Mouse (Mus musculus) liver, embryonic 11.5 days (tissue): ENCODE measurements around the gene I0C0044D17Rik. TPM values are rescaled to one million over a fixed set of nuclear protein-coding genes. Genes with fewer than 3 reads are reported as not detected.

ENCODE experiments used
- ATAC-seq: fragments of 200-750 bp; cut with Nextera tagmentation; replicated peaks from 2 replicates; pipeline ENCODE4 v1.8.0; 2017; ENCODE audit warnings: moderate number of reproducible peaks, mild to moderate bottlenecking, moderate TSS enrichment, moderate library complexity; ENCODE audit not compliant: low FRiP score
- DNase-seq: peaks from one replicate; pipeline ENCODE4 v3.0.0-alpha.2; 2017; ENCODE audit warnings: low spot score
- H3K27ac ChIP-seq: fragments of 300-500 bp; sonication (generic); 2 replicates; pipeline ENCODE4 v1.5.1; 2014; ENCODE audit warnings: mild to moderate bottlenecking, low read depth, low read length, control low read depth
- H3K27me3 ChIP-seq: fragments of 300-500 bp; sonication (generic); replicated peaks from 2 replicates; pipeline ENCODE4 v1.6.1; 2014; ENCODE audit warnings: low read length, mixed read lengths; ENCODE audit not compliant: control insufficient read depth, insufficient read depth
- H3K36me3 ChIP-seq: fragments of 300-500 bp; sonication (generic); 2 replicates; pipeline ENCODE4 v1.6.1; 2014; ENCODE audit warnings: mild to moderate bottlenecking, low read length, moderate library complexity, mixed read lengths; ENCODE audit not compliant: control insufficient read depth, insufficient read depth
- H3K4me1 ChIP-seq: fragments of 300-500 bp; sonication (generic); replicated peaks from 2 replicates; pipeline ENCODE4 v1.6.1; 2014; ENCODE audit warnings: low read length, mixed read lengths; ENCODE audit not compliant: control insufficient read depth, insufficient read depth
- H3K4me2 ChIP-seq: fragments of 300-500 bp; sonication (generic); 2 replicates; pipeline ENCODE4 v1.6.1; 2014; ENCODE audit warnings: mild to moderate bottlenecking, control low read depth, moderate library complexity
- H3K4me3 ChIP-seq: fragments of 300-500 bp; sonication (generic); 2 replicates; pipeline ENCODE4 v1.5.1; 2014; ENCODE audit warnings: low read depth, low read length, control low read depth
- H3K9ac ChIP-seq: fragments of 300-500 bp; sonication (generic); 2 replicates; pipeline ENCODE4 v1.6.1; 2014; ENCODE audit warnings: low read depth, low read length, control low read depth
- H3K9me3 ChIP-seq: fragments of 300-500 bp; sonication (generic); 2 replicates; pipeline ENCODE4 v1.6.1; 2016; ENCODE audit warnings: low read length, inconsistent platforms, mixed read lengths; ENCODE audit not compliant: control insufficient read depth
- WGBS: fragments of 180-500 bp; shearing (Covaris S2); extraction: QIAGEN DNeasy Blood & Tissue Kit; methylation state at CpG from one replicate; pipeline ENCODE4 v1.1.7; 2014; 5-methylcytosine and 5-hydroxymethylcytosine counted together
- polyA plus RNA-seq: library from polyadenylated mRNA; unstranded; fragments of >200 nt; fragmentation: Nextera tagmentation; extraction: Ambion mirVana; gene quantifications from 2 replicates; pipeline ENCODE4 v1.2.1, GENCODE M21; 2014

I0C0044D17Rik gene
- polyA plus RNA-seq, 1 experiment from 2014 or later, result not detected

DNA sequence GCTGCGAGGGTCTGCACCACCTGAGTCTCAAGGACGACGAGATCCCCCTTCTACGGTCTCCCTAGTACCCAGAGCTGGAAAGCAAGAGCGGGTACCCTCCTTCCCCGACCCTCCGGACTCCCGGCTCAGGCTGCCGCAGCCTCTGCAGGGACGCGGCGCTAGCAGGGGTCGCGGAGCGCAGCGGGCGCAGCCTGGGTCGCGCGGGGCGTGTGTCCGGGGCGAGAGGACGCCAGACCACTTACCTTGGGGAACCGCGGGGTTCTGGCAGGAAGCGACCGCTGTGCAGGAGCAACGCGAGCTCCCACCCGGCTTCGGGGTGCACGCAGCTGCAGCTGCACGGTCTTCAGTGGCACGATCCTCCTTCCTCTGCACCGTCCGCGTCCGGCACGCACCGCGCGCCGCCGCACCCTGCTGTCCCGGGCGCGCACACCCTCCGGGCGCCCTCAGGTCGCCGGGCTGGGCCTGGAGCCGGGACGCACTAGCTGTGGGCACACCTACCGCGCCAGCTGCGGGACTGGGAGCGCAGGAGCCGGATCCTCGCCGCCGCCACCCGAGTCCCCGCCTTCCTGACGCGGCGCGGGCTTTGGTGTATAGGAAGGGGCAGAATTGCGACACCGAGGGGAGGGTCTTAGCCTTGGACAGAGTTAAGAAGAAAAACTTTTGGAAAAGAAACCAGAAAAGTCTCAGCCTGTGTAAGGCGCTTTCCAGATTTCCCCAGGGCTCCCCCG is 6.3 kb downstream of the I0C0044D17Rik start, which contains the start of gene Kank4:
Gene Kank4 (minus strand): TSS at position 354 of the 728 bp plus-strand sequence.
- DNase-seq (peak; percentile 41), ATAC-seq (0 out of 2 replicates have a peak, but pooled peaks have one; percentile 31)
- H3K9me3 ChIP-seq, result no peaks in the 10 kb centered on the region
- H3K4me3 ChIP-seq, result peak within 1 kb of the TSS; percentile 53
- H3K36me3 ChIP-seq, result no peaks in the 10 kb centered on the region
- under 1% methylated on average over 62 of the region's 72 CpGs for WGBS
- peaks cover 39% of the 10 kb centered on the region for H3K27me3 ChIP-seq
- H3K4me2 ChIP-seq, result peak within 1 kb of the TSS; percentile 71
- no peak within 1 kb of the TSS for H3K27ac ChIP-seq
- H3K9ac ChIP-seq, result no peak within 1 kb of the TSS
- H3K4me1 ChIP-seq, result no peaks in the 10 kb centered on the region

DNA sequence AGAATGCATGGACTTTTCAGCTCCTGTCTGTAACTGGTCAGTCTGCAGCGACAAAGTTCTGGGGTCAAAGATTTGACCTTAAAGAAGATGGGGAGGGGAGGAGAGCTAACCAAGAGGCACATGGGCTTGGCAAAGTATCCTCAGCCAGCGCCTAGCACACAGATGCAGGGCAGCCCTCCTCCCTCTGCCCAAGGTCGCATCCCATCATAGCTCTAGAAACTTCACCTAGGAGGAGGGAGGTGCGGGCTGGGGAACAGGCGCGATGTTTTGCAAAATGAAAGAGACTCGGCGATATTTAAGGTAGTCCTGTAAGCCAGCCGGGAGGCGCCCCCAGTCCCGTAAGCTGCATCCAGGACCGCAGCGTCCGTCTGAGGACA is 6.8 kb downstream of the I0C0044D17Rik start:
- no peaks in the 10 kb centered on the region for H3K9me3 ChIP-seq
- ATAC-seq, result no peak
- peak overlapping the region; percentile 71 for H3K4me2 ChIP-seq
- H3K4me1 ChIP-seq, result no peaks in the 10 kb centered on the region
- DNase-seq, result peak; percentile 38
- H3K4me3 ChIP-seq, result peak overlapping the region; percentile 53
- no peaks in the 10 kb centered on the region for H3K36me3 ChIP-seq
- 5% methylated on average over 14 of the region's 14 CpGs for WGBS
- H3K27ac ChIP-seq, result no peak overlapping the region
- H3K9ac ChIP-seq, result no peak overlapping the region
- peaks cover 39% of the 10 kb centered on the region for H3K27me3 ChIP-seq

GRCm38 (mm10) chr4:98806306-98806705 is 17.3 kb downstream of the I0C0044D17Rik start:
- Histone ChIP-seq H3K9ac (no peak overlapping the region), H3K4me2 (no peak overlapping the region), H3K4me3 (no peak overlapping the region), H3K9me3 (no peaks in the 10 kb centered on the region), H3K27me3 (no peaks in the 10 kb centered on the region), H3K4me1 (no peaks in the 10 kb centered on the region), H3K36me3 (no peaks in the 10 kb centered on the region), H3K27ac (no peak overlapping the region)
- 81% methylated on average over 9 of the region's 9 CpGs for WGBS
- ATAC-seq (no peak), DNase-seq (no peak)

- H3K9me3 ChIP-seq, result no peaks in the 10 kb centered on the region
- 61% methylated on average over 12 of the region's 12 CpGs for WGBS
- H3K9ac ChIP-seq, result no peak overlapping the region
- H3K4me1 ChIP-seq, result no peaks in the 10 kb centered on the region
- no peaks in the 10 kb centered on the region for H3K27me3 ChIP-seq
- DNase-seq (no peak), ATAC-seq (no peak)
- no peak overlapping the region for H3K4me3 ChIP-seq
- no peak overlapping the region for H3K4me2 ChIP-seq
- no peak overlapping the region for H3K27ac ChIP-seq
- no peaks in the 10 kb centered on the region for H3K36me3 ChIP-seq
Observed at GRCm38 (mm10) chr4:98805291-98806048, 18.2 kb downstream of the I0C0044D17Rik start.

DNA sequence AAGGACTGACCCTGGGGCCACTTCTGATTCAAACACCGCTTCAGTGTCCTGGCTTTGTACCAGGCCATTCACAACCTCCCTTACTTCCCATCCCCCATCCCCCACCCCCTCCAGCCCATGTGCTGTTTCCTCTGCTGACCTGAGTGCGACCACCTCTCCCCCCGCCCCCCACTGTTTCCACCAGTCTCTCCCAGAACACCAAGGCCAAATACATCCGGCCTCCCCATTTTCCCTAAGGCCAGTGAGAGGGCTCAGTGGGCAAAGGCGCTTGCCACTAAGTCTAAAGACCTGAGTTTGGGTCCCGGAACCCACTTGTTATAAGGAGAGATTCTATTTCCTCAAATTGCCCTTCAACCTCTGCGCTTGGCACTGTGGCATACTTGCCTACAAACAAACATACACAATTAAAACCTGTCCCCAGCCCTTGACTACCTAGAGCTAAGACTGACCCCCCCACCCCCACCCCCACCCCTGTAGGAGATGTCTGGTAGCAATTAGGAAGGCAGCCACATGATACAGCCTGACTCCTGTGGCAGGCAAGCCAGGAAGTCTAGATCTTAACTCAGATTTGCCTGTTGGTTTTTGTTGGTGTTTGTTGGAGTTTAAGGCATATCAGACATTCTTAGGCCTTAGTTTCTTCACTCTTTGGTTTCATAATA is 19.0 kb downstream of the I0C0044D17Rik start:
- WGBS, result 64% methylated on average over 7 of the region's 7 CpGs
- no peak overlapping the region for H3K4me3 ChIP-seq
- H3K9ac ChIP-seq, result no peak overlapping the region
- ATAC-seq, result no peak
- no peak overlapping the region for H3K27ac ChIP-seq
- no peaks in the 10 kb centered on the region for H3K9me3 ChIP-seq
- H3K4me2 ChIP-seq, result no peak overlapping the region
- no peaks in the 10 kb centered on the region for H3K36me3 ChIP-seq
- no peak for DNase-seq
- H3K27me3 ChIP-seq, result no peaks in the 10 kb centered on the region
- no peaks in the 10 kb centered on the region for H3K4me1 ChIP-seq

- 86% methylated on average over 11 of the region's 11 CpGs for WGBS
- Histone ChIP-seq H3K36me3 (no peaks in the 10 kb centered on the region), H3K4me3 (no peak overlapping the region), H3K27ac (no peak overlapping the region), H3K9ac (no peak overlapping the region), H3K9me3 (no peaks in the 10 kb centered on the region), H3K4me1 (no peaks in the 10 kb centered on the region), H3K4me2 (no peak overlapping the region), H3K27me3 (no peaks in the 10 kb centered on the region)
- DNase-seq, result no peak
- no peak for ATAC-seq
Observed at GRCm38 (mm10) chr4:98801775-98802174, 21.9 kb downstream of the I0C0044D17Rik start.

DNA sequence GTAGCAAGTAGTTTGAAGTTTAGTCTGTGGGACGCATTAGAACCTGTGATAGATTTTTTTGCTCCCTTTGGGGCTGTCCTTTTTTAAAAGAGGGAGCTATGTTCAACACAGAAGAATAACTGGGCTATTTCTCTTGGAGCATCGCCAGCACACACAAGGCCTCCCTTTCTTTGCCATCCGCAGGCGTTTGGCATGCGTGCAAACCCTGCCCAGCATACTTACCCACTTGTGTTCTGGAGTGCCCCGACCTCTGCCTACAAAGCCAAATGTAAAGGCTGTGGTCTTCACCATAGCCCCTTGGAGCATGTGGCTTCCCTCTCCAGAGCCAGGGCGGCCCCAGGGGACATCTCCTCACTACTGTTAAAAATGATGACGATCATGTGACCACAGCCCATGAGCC is 22.8 kb downstream of the I0C0044D17Rik start:
- no peak for DNase-seq
- no peak overlapping the region for H3K4me2 ChIP-seq
- no peaks in the 10 kb centered on the region for H3K9me3 ChIP-seq
- no peak overlapping the region for H3K9ac ChIP-seq
- no peaks in the 10 kb centered on the region for H3K4me1 ChIP-seq
- no peak for ATAC-seq
- H3K27ac ChIP-seq, result no peak overlapping the region
- H3K4me3 ChIP-seq, result no peak overlapping the region
- WGBS, result 87% methylated on average over 8 of the region's 8 CpGs
- no peaks in the 10 kb centered on the region for H3K27me3 ChIP-seq
- H3K36me3 ChIP-seq, result no peaks in the 10 kb centered on the region

GRCm38 (mm10) chr4:98796591-98797341 is 26.9 kb downstream of the I0C0044D17Rik start:
- Histone ChIP-seq H3K9me3 (no peaks in the 10 kb centered on the region), H3K9ac (no peak overlapping the region), H3K27me3 (no peaks in the 10 kb centered on the region), H3K4me2 (no peak overlapping the region), H3K27ac (no peak overlapping the region), H3K4me3 (no peak overlapping the region), H3K4me1 (no peaks in the 10 kb centered on the region), H3K36me3 (no peaks in the 10 kb centered on the region)
- ATAC-seq (no peak), DNase-seq (no peak)
- WGBS, result 78% methylated on average over 11 of the region's 11 CpGs
